Mouse (Mus musculus) midbrain, embryonic 16.5 days (tissue): ENCODE data around the gene Bend3. TPM values are rescaled to one million over a fixed set of nuclear protein-coding genes. Genes with fewer than 3 reads are reported as not detected.

Experiments
- ATAC-seq: fragments of 200-750 bp; cut with Nextera tagmentation; 2 replicates; pipeline ENCODE4 v1.8.0; 2017; ENCODE audit warnings: moderate TSS enrichment
- H3K27ac ChIP-seq: fragments of 300-500 bp; sonication (generic); 2 replicates; pipeline ENCODE4 v1.5.1; 2014; ENCODE audit warnings: mild to moderate bottlenecking, low read length, mixed read lengths
- H3K27me3 ChIP-seq: fragments of 300-500 bp; sonication (generic); 2 replicates; pipeline ENCODE4 v1.6.1; 2014; ENCODE audit warnings: low read depth, low read length, mixed read lengths; ENCODE audit not compliant: control insufficient read depth, insufficient read depth
- H3K36me3 ChIP-seq: fragments of 300-500 bp; sonication (generic); 2 replicates; pipeline ENCODE4 v1.6.1; 2014; ENCODE audit warnings: mild to moderate bottlenecking, low read length, moderate library complexity, mixed read lengths; ENCODE audit not compliant: control insufficient read depth, insufficient read depth
- H3K4me1 ChIP-seq: fragments of 300-500 bp; sonication (generic); 2 replicates; pipeline ENCODE4 v1.6.1; 2014; ENCODE audit warnings: mild to moderate bottlenecking, low read length, mixed read lengths; ENCODE audit not compliant: control insufficient read depth, insufficient read depth
- H3K4me2 ChIP-seq: fragments of 300-500 bp; sonication (generic); 2 replicates; pipeline ENCODE4 v1.6.1; 2014; ENCODE audit warnings: mild to moderate bottlenecking, low read length, mixed read lengths
- H3K4me3 ChIP-seq: fragments of 300-500 bp; sonication (generic); 2 replicates; pipeline ENCODE4 v1.5.1; 2014; ENCODE audit warnings: low read depth, mild to moderate bottlenecking, low read length, moderate library complexity, mixed read lengths
- H3K9ac ChIP-seq: fragments of 300-500 bp; sonication (generic); 2 replicates; pipeline ENCODE4 v1.6.1; 2014; ENCODE audit warnings: low read depth, low read length, mixed read lengths
- H3K9me3 ChIP-seq: fragments of 300-500 bp; sonication (generic); replicated peaks from 2 replicates; pipeline ENCODE4 v1.6.1; 2014; ENCODE audit warnings: mild to moderate bottlenecking, low read length, mixed read lengths; ENCODE audit not compliant: control insufficient read depth, poor library complexity, severe bottlenecking
- WGBS: fragments of 180-500 bp; shearing (Covaris S2); extraction: QIAGEN DNeasy Blood & Tissue Kit; methylation state at CpG from one replicate; pipeline ENCODE4 v1.1.7; 2014; 5-methylcytosine and 5-hydroxymethylcytosine counted together
- polyA plus RNA-seq: library from polyadenylated mRNA; unstranded; fragments of >200 nt; fragmentation: Nextera tagmentation; extraction: Ambion mirVana; gene quantifications from 2 replicates; pipeline ENCODE4 v1.2.1, GENCODE M21; 2015

The Bend3 gene
- polyA plus RNA-seq: 3.1 TPM in 2 replicates

DNA sequence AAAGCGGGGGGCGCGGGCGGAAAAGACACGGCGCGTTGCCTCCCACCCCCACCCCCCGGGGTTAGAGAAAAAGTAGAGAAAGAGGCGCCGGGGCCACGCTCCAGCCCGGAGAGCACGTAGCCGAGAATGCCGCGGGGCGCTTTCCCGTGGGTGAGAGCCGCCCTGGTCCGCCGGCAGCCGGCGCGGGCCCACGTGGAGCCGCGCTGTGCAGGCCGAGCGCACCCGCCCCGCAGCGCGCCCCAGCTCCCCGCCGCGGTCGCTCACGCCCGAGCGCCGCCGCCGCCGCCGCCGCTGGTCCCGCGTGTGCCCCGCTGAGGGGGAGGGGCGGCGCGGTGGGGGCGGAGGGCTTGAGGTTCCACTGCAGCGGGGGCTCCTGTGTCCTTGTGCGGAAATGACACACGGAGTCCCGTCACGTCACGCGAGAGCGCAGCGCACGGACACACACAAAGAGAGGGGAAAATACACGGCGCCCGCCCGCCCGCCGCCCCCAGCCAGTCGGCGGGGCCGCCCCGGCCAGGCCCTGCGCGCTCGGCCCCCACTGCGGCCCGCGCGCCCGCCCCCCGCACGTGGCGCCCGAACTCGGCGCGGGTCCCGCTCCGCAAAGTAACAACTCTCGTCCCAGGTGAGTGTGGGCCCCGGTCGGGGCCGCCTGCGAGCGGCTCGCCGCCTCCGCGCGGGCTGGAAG lies at the start of gene Bend3:
TSS of gene Bend3 (plus strand) at position 81 of the 685 bp plus-strand sequence.
- Histone ChIP-seq H3K4me3 (peak within 1 kb of the TSS; percentile 83), H3K9ac (peak within 1 kb of the TSS; percentile 92)

DNA sequence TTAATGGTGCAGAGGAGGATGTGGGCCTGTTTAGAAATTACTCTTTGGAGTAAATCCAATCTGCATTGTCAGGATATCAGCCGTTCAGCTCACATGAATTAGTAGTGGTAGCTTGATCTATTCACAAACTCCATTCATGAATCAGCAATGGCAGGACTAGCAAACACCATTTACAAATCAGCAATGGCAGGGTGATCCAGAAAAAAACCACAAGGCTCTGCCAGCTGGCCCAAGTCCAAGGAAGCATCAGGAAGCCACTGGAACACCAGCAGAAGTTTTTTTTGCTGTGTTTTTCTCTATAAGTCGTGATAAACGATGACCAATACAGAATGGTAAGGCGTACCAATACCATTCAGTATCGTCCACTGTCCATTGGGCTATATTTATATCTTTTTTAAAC lies 48.0 kb upstream of the Bend3 start:
- no peak for ATAC-seq
- 89% methylated on average over 5 of the region's 5 CpGs for WGBS
- no peak overlapping the region for H3K4me2 ChIP-seq

More for the DNA sequence above, at the start of gene Bend3:
- Histone ChIP-seq H3K27me3 (no peaks in the 10 kb centered on the region), H3K9me3 (no peaks in the 10 kb centered on the region), H3K4me1 (peaks cover 30% of the 10 kb centered on the region), H3K4me2 (peak within 1 kb of the TSS; percentile 83), H3K27ac (peak within 1 kb of the TSS; percentile 96), H3K36me3 (no peaks in the 10 kb centered on the region)
- under 1% methylated on average over 77 of the region's 101 CpGs for WGBS
- ATAC-seq: peak; percentile 75

DNA sequence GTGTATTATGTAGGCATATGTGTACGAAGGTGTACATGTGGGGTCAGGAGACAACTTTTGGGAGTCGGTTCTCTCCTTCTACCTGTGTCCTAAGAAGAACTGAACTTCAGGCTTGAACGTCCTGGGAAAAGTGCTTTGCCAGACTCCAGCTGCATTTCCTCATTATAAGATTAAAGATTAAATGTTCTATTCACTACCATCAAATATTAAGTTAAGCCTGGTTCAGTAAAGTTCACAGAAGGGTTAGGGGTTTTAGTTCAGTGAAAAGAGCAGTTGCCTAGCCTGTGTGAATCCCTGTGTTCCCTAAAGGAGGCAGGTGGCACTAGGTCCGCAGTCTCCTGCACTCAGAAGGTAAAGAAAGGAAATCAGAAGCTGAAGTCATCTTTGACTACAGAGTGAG lies 44.3 kb upstream of the Bend3 start:
- WGBS: 91% methylated on average over 4 of the region's 4 CpGs

More for the DNA sequence above, 48.0 kb upstream of the Bend3 start:
- no peak overlapping the region for H3K27ac ChIP-seq
- no peak overlapping the region for H3K4me3 ChIP-seq
- no peak overlapping the region for H3K9ac ChIP-seq
- no peaks in the 10 kb centered on the region for H3K36me3 ChIP-seq
- H3K4me1 ChIP-seq: no peaks in the 10 kb centered on the region
- no peaks in the 10 kb centered on the region for H3K27me3 ChIP-seq
- no peaks in the 10 kb centered on the region; the same call in 1 of the 2 replicates for H3K9me3 ChIP-seq

DNA sequence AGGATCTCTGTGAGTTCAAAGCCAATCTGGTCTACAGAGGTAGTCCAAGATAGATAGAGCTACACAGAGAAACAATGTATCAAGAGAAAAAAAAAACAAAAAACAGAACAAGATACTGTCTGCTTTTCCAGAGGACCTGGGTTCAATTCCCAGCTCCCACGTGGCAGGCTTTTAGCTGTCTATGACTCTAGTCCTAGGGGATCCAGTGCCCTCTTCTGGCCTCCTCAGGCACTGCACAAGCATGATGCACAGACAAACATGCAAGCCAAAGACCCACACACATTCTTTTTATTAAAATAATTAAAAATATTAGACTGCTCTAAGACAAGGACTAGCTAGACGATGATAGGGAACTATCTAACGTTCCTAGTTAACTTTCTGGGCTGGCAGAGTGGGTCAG lies 42.9 kb upstream of the Bend3 start:
- Histone ChIP-seq H3K4me1 (peaks cover 22% of the 10 kb centered on the region), H3K36me3 (no peaks in the 10 kb centered on the region), H3K27me3 (no peaks in the 10 kb centered on the region), H3K9ac (no peak overlapping the region), H3K27ac (no peak overlapping the region), H3K4me3 (no peak overlapping the region), H3K9me3 (no peaks in the 10 kb centered on the region), H3K4me2 (no peak overlapping the region)
- 95% methylated on average over 3 of the region's 3 CpGs for WGBS
- no peak for ATAC-seq

More for the DNA sequence above, 44.3 kb upstream of the Bend3 start:
- Histone ChIP-seq H3K9ac (no peak overlapping the region), H3K4me1 (peaks cover 13% of the 10 kb centered on the region), H3K27me3 (no peaks in the 10 kb centered on the region), H3K36me3 (no peaks in the 10 kb centered on the region), H3K4me2 (no peak overlapping the region), H3K27ac (no peak overlapping the region), H3K4me3 (no peak overlapping the region), H3K9me3 (no peaks in the 10 kb centered on the region; the same call in 1 of the 2 replicates)
- ATAC-seq: no peak

DNA sequence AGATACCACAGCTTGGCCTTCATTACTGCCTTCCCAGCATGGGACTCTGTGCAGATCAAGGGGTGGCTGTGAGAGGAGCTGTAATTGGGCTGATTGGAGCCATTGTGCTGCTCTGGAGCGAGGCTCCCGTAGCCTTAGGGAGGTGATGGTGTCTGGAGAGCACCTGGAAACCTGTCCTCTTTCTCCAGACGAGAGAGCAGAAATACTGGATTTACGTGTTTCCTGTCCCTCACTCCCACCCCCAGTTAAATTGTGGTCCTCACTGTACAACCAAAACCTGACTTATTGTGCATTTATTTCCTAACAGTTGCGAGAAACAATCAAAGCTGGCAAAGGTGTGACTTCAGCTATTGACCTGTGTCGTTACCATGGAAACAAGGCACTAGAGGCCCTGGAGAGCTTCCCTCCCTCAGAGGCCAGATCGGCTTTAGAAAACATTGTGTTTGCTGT lies 39.1 kb upstream of the Bend3 start:
- Histone ChIP-seq H3K4me1 (peaks cover 22% of the 10 kb centered on the region), H3K27me3 (no peaks in the 10 kb centered on the region), H3K27ac (peak overlapping the region; percentile 89), H3K4me2 (peak overlapping the region; percentile 27), H3K4me3 (no peak overlapping the region), H3K36me3 (no peaks in the 10 kb centered on the region), H3K9ac (no peak overlapping the region), H3K9me3 (no peaks in the 10 kb centered on the region)
- WGBS: 5% methylated on average over 7 of the region's 7 CpGs
- ATAC-seq: peak; percentile 75

DNA sequence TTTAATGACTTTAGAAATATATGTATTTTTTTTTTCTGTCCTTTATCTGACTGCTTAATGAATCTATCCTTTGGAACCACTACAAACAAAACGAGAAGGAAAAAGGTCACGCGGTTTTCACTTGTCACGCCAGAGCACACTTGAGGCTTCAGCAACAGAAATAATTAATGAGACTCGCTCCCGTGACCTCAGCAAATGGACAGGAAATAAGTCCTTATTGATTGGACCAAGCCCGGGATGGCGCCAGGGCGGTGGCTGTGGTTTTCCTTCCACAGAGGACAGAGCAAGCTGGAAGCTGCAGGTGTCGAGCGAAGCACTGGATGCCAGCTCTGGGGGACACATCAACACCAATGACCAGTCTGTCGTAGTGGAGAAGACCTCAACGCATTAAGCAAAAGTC lies 38.6 kb upstream of the Bend3 start:
- 17% methylated on average over 13 of the region's 13 CpGs for WGBS
- Histone ChIP-seq H3K4me1 (peaks cover 22% of the 10 kb centered on the region), H3K9me3 (no peaks in the 10 kb centered on the region), H3K27me3 (no peaks in the 10 kb centered on the region), H3K4me3 (no peak overlapping the region), H3K27ac (peak overlapping the region; percentile 89), H3K4me2 (no peak overlapping the region; the same call in 1 of the 2 replicates), H3K36me3 (no peaks in the 10 kb centered on the region), H3K9ac (no peak overlapping the region; the same call in 1 of the 2 replicates)
- peak; percentile 41; the same call in 1 of the 2 replicates for ATAC-seq

DNA sequence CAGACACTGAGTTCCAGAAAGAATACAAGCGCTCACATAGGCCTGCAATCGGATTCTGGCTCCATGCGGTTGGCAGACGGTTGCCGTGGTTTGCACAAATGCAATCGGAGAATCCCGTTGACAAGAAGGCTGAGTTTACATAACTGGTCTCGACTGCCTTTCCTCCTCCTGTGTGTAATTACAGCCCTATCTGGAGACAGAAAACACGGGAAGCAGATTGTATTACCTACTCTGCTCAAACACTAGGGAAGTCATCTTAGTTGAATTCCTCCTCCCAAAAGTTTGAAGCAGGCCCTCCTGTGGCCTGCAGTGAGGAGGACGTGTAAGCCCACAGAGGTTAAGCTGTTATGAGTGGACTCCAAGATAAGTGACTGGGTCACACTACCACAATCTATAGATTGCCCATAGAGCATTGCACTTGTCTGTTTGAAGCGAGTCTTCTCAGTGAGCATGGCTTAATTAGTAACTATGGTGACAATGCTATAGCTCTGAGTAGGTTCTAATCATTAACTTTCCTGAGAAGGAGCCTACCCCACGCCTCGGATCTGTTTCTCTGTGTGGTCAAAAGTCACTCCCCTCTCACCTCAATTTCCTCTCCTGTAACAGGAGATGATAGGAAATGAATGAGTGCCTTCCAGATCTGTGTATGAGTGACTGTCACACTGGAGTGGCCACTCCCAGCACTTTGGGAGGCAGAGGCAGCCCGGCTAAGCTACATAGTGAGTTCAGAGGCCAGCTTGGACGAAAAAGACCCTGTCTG lies 37.5 kb upstream of the Bend3 start:
- Histone ChIP-seq H3K4me2 (no peak overlapping the region), H3K9ac (no peak overlapping the region), H3K27ac (peak overlapping the region; percentile 89; the same call in 1 of the 2 replicates), H3K4me1 (peaks cover 22% of the 10 kb centered on the region), H3K36me3 (no peaks in the 10 kb centered on the region), H3K27me3 (no peaks in the 10 kb centered on the region), H3K9me3 (no peaks in the 10 kb centered on the region), H3K4me3 (no peak overlapping the region)
- 64% methylated on average over 15 of the region's 15 CpGs for WGBS
- ATAC-seq: no peak

DNA sequence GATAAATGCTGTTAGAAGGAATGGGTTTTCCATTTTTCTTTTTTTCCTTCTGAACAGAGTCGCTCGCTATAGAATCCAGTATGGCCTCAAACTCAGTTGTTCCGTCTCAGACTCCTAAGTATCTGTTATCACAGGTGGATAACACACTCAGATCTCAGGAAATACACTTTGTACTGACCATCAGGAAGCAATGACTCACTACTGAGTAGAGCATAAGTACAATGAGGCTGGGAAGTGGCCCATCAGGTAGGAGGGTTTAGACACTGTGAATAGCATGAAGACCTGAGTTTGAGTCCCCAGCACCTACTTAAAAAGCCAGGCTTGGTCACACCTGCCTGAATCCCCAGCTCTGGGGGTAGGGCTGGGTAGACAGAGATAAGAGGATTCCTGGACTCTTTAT lies 30.0 kb upstream of the Bend3 start:
- ATAC-seq: no peak

More for the DNA sequence above, 30.0 kb upstream of the Bend3 start:
- Histone ChIP-seq H3K27me3 (no peaks in the 10 kb centered on the region), H3K4me1 (peaks cover 8% of the 10 kb centered on the region; the same call in 1 of the 2 replicates), H3K4me3 (no peak overlapping the region), H3K36me3 (no peaks in the 10 kb centered on the region), H3K9ac (no peak overlapping the region), H3K4me2 (no peak overlapping the region), H3K27ac (no peak overlapping the region), H3K9me3 (no peaks in the 10 kb centered on the region)
- 95% methylated on average over 3 of the region's 3 CpGs for WGBS
